Mouse (Mus musculus) forebrain, embryonic 12.5 days (tissue): Measurements from ENCODE around the gene Selenos. TPM values are rescaled to one million over a fixed set of nuclear protein-coding genes. Genes with fewer than 3 reads are reported as not detected.
A peak's percentile ranks its signal among the peaks of the same experiment; 100 is the strongest.

ENCODE experiments used
- ATAC-seq: fragments of 200-750 bp; cut with Nextera tagmentation; 2 replicates; pipeline ENCODE4 v1.8.0; 2017; ENCODE audit warnings: moderate TSS enrichment; ENCODE audit not compliant: low FRiP score
- H3K27ac ChIP-seq: fragments of 300-500 bp; sonication (generic); 2 replicates; pipeline ENCODE4 v1.5.1; 2016; ENCODE audit warnings: mild to moderate bottlenecking
- H3K27me3 ChIP-seq: fragments of 300-500 bp; sonication (generic); 2 replicates; pipeline ENCODE4 v1.6.1; 2016; ENCODE audit warnings: mild to moderate bottlenecking
- H3K36me3 ChIP-seq: fragments of 300-500 bp; sonication (generic); replicated peaks from 2 replicates; pipeline ENCODE4 v1.6.1; 2016; ENCODE audit warnings: mild to moderate bottlenecking
- H3K4me1 ChIP-seq: fragments of 300-500 bp; sonication (generic); 2 replicates; pipeline ENCODE4 v1.6.1; 2016
- H3K4me2 ChIP-seq: fragments of 300-500 bp; sonication (generic); 2 replicates; pipeline ENCODE4 v1.6.1; 2016; ENCODE audit warnings: mild to moderate bottlenecking, moderate library complexity
- H3K4me3 ChIP-seq: fragments of 300-500 bp; sonication (generic); replicated peaks from 2 replicates; pipeline ENCODE4 v1.5.1; 2016; ENCODE audit warnings: mild to moderate bottlenecking
- H3K9ac ChIP-seq: fragments of 300-500 bp; sonication (generic); 2 replicates; pipeline ENCODE4 v1.6.1; 2016; ENCODE audit warnings: mild to moderate bottlenecking
- H3K9me3 ChIP-seq: fragments of 300-500 bp; sonication (generic); 2 replicates; pipeline ENCODE4 v1.6.1; 2016
- WGBS: fragments of 180-500 bp; shearing (Covaris S2); methylation state at CpG from one replicate; pipeline ENCODE4 v1.1.7; 2016; 5-methylcytosine and 5-hydroxymethylcytosine counted together
- polyA plus RNA-seq: library from polyadenylated mRNA; unstranded; fragments of >200 nt; fragmentation: Nextera tagmentation; extraction: Ambion mirVana; gene quantifications from 2 replicates; pipeline ENCODE4 v1.2.1, GENCODE M21; 2016

Selenos gene
- polyA plus RNA-seq, result 63.7 and 64.3 TPM in 2 replicates

DNA sequence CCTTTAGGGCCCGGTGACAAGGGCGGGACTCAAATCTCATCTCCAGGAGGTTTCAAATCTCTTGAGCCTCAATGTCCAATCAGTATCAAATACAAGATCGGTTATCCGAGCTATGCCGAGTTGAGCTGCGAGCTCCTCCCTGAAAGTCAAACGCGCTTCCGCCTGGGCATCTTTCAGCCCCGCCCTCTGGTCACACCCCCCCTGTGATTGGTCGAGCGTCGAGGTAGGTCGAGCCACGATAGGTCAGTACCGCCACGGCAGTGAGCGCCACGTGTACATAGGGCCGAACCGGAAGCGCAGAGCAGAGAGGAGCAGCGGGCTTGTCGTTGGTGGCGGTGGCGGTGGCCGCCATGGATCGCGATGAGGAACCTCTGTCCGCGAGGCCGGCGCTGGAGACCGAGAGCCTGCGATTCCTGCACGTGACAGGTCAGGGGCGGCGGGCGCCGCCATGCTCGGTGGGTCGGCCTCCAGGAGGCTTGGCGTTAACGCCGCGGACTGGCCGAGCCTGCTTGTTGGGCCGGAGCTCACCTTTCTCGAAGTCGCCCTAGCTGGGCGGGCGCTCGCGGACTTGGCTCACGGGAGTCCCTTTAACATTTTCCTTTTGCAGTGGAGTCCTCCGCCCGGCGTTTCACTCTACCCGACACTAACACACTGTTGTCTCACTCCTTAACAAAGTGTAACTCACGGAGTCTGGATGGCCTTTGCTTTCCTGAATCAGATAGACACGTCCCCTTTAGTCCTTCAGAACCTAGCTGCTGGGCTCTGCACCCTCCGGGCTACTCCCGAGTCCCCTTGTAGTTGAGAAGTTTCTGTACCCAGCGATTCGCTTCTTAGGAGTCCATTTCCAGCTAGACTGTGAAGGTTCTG is at the start of gene Selenos:
TSS of gene Selenos (plus strand) at position 286 of the 867 bp plus-strand sequence.
- H3K4me1 ChIP-seq, result peaks cover 18% of the 10 kb centered on the region
- H3K27ac ChIP-seq, result peak within 1 kb of the TSS; percentile 73
- H3K4me2 ChIP-seq, result peak within 1 kb of the TSS; percentile 80
- H3K9ac ChIP-seq, result peak within 1 kb of the TSS; percentile 86
- WGBS, result under 1% methylated on average over 65 of the region's 65 CpGs
- peaks cover 48% of the 10 kb centered on the region for H3K36me3 ChIP-seq
- H3K4me3 ChIP-seq, result peak within 1 kb of the TSS; percentile 88
- ATAC-seq, result peak; percentile 100
- no peaks in the 10 kb centered on the region for H3K9me3 ChIP-seq
- no peaks in the 10 kb centered on the region for H3K27me3 ChIP-seq

DNA sequence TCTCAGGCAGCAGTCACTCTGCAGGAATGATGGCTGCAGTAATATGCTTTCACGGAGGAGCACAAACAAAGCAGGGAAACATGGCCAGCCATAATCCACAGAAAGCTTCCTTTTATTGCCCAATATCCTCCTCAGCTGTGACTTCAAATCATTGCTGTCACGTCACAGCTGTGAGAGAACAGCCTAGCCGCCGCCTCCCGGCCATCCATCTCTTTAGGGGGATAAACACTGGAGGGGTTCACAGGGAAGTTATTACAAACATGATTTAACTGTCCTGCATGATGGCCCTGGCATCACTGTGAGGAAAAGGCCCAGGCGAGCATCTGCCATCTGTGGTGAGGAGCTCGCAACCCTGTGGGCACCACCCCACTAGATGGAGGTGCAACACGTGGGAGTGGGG is 42.6 kb upstream of the Selenos start:
- no peak for ATAC-seq
- H3K36me3 ChIP-seq, result no peaks in the 10 kb centered on the region
- no peak overlapping the region for H3K27ac ChIP-seq
- H3K9me3 ChIP-seq, result no peaks in the 10 kb centered on the region
- no peak overlapping the region for H3K9ac ChIP-seq
- H3K4me2 ChIP-seq, result no peak overlapping the region
- no peaks in the 10 kb centered on the region; the same call in 1 of the 2 replicates for H3K4me1 ChIP-seq
- WGBS, result 81% methylated on average over 8 of the region's 8 CpGs
- no peaks in the 10 kb centered on the region for H3K27me3 ChIP-seq
- H3K4me3 ChIP-seq, result no peak overlapping the region

DNA sequence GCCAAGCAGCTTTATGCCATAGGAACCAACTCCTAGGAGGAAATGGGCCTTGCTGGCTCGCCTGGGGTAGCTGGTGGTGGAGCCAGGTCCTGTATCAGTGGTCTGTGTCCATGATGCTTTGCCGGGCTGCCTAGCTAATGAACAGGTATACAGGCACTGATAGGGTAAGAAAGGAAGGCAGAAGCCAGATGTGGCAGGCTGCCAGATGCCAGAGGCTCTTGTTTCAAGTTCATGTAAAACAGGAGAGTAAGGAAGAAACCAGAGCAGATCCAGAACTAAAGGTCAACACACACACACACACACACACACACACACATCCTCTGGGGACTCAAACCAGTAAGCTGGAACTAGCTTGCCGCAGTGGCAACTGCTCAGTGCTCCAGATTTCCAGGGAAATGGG is 41.2 kb upstream of the Selenos start:
- Histone ChIP-seq H3K27ac (no peak overlapping the region), H3K36me3 (no peaks in the 10 kb centered on the region), H3K9me3 (no peaks in the 10 kb centered on the region), H3K4me3 (no peak overlapping the region), H3K27me3 (no peaks in the 10 kb centered on the region), H3K4me2 (no peak overlapping the region), H3K4me1 (no peaks in the 10 kb centered on the region; the same call in 1 of the 2 replicates), H3K9ac (no peak overlapping the region)
- 84% methylated on average over 3 of the region's 3 CpGs for WGBS
- ATAC-seq, result no peak

DNA sequence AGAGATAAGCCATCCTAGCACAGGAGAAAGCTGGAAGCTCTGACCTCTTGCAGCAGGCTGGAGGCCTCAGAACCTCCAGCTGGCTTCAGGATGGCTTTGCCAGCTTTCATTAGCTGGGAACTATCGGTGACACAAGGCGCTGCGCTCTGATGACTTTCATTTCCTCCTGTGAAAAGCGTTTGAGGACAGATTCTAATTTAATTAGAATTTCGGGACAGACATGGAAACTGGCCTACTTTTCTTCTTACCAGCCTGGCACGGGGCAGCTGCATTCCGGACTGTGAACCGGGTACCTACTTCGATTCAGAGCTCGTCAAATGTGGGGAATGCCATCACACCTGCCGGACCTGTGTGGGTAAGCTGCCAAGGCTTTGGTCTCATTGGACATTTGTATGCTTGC is 40.7 kb upstream of the Selenos start:
- Histone ChIP-seq H3K9me3 (no peaks in the 10 kb centered on the region), H3K4me2 (no peak overlapping the region), H3K36me3 (no peaks in the 10 kb centered on the region), H3K9ac (no peak overlapping the region), H3K27ac (no peak overlapping the region), H3K27me3 (no peaks in the 10 kb centered on the region), H3K4me3 (no peak overlapping the region), H3K4me1 (peaks cover 4% of the 10 kb centered on the region; the same call in 1 of the 2 replicates)
- WGBS, result 89% methylated on average over 11 of the region's 11 CpGs
- no peak for ATAC-seq

DNA sequence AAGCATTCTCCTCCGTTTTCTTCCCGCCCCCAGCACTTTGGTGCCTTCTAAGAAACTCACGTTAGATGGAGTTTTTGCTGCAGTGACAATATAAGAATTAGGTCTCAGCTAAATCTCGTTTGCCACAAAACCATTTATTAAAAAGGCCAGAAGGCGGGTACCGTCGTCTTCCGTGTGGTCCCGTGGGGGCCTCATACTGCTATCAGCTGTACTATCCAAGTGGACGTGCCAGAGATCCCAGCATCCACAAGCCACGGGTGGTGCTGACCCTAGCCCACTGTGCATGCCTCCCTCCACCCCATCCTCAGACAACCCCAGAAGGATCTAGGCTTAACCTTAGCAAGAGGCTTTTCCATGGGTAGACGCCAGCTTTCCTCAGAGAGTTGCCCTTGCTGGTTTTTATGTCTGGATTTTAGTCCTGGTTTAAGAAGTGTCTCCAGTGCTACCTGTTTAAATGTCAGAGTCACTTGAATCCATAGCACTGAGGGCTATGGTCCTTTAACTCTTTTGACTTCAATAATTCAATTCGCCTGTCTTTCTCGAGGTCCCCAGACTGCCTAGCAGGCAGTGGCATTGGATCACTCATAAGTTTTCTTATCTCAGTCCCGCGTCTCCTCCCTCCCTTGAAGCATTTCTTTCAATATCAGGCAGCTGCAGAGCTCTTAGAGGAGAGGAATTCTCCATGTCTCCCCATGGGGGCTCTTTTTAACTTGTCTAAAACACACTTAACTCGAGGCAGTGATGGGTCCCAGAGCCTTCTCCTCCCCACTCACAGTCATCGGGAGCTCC is 39.2 kb upstream of the Selenos start:
- 87% methylated on average over 18 of the region's 18 CpGs for WGBS
- no peak overlapping the region for H3K27ac ChIP-seq

DNA sequence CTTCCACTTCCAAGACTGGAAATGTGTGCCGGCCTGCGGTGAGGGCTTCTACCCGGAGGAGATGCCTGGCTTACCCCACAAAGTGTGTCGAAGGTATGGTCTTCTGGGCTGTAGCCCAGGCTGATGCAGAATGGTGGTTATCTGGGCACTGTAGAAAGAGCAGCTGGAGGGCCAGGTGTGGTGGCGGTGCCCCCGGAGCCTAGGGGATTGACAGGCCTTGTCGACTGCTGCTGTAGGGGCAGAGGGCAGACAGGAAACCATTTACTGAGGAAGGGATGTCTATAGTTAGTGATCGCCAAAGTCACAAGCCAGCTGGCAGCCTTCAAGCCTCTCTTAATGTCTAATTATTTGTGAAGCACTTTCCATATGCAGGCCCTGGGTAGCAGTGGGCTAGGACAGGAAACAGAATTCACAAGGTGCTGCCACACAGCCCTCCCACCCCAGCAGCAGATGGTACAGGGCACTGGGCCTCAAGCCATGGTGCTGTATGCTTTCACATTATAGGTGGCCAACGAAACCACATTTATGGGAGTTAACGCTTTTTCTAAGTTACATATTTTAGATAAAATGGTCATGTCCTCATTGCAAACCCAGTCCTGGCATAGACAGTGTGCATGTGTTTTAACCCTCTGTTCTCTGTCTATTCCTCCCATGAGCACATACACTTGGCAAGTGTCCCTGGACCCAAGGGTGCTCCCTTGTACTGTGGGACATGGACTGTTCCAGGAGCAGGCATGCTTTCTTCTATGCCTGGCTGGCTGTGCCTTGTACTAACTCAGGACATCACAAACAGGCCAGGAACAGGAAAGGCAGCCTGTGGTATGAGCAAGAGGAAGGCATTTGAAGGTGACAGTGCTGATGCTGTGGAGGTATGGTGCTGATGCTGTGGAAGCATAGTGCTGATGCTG is 35.6 kb upstream of the Selenos start, which contains the start of gene Gm45213:
TSS of gene Gm45213 (plus strand) at position 51 of the 908 bp plus-strand sequence.
- Histone ChIP-seq H3K9me3 (no peaks in the 10 kb centered on the region), H3K4me2 (no peak within 1 kb of the TSS), H3K9ac (no peak within 1 kb of the TSS), H3K27me3 (0 out of 2 replicates have a peak, but pooled peaks cover 11% of the 10 kb centered on the region), H3K27ac (peak within 1 kb of the TSS; percentile 13; the same call in 1 of the 2 replicates), H3K4me1 (peaks cover 21% of the 10 kb centered on the region), H3K4me3 (no peak within 1 kb of the TSS), H3K36me3 (no peaks in the 10 kb centered on the region)
- WGBS, result 82% methylated on average over 10 of the region's 10 CpGs
- no peak for ATAC-seq

More for the DNA sequence above, 39.2 kb upstream of the Selenos start:
- Histone ChIP-seq H3K4me1 (peaks cover 17% of the 10 kb centered on the region), H3K27me3 (no peaks in the 10 kb centered on the region), H3K4me2 (no peak overlapping the region), H3K4me3 (no peak overlapping the region), H3K36me3 (no peaks in the 10 kb centered on the region), H3K9me3 (no peaks in the 10 kb centered on the region), H3K9ac (no peak overlapping the region)
- ATAC-seq, result no peak

DNA sequence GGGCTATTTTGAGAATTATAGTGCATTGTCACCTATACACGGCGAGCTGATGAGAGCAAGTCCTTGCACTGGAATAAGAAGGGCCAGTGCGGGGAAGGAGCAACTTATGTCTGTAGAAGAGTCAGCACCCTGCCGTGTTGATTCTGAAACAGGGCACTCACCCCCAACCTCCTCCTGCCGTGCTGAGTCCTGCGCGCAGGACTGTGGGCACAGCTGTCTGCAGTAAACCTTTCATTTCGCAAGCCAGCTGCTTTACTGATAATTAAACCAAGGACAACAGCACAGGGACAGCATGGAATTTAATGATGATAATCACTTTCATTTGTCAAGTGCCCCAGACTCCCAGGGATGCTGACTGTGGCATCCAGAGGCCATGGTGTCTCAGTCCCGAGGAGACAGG is 34.8 kb upstream of the Selenos start:
- 31% methylated on average over 9 of the region's 9 CpGs for WGBS
- peaks cover 21% of the 10 kb centered on the region for H3K4me1 ChIP-seq

DNA sequence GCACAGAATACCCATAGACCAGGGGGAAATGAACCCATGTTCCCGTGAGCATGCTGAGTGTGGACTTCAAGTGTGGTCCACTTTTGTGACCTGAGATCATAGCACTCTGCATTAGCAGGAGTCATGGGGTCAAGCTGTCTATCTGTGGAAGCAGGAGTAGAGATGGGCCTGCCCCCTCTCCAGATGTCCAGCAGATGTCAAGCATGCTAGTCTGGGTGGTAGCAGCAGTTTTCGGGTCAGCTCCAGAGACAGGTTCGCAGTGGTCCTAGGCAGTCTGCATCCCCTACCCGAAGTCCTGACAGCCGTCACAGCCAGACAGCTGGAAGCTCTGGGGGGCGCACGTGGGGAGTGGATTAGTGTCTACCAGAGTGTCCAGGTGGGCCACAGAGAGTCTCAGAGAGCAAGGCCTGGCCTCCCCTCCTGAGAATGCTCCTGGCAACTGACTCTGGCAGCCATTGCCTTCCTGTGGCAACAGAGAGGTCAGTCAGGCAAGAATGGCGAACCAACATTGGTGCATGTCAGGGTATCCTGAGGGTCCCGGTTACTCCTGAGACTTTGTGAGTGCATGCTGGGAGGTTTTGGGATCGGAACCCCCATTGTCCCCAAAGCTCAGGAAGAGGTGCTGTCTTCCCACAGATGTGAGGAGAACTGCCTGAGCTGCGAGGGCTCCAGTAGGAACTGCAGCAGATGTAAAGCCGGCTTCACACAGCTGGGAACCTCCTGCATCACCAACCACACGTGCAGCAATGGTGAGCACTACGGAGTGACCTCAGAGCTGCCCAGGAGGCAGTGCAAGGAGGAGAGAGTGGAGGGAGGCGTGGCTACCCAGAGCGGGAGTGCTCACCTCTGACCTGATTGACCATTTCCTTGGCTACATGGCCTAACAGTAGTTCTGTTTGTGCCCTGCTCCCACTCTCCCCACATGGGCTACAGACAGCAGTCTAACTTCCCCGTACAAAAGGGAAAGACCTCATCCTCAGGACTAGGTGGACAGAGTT is 32.2 kb upstream of the Selenos start:
- ATAC-seq, result no peak
- H3K27ac ChIP-seq, result no peak overlapping the region
- WGBS, result 54% methylated on average over 17 of the region's 17 CpGs
- H3K4me1 ChIP-seq, result peaks cover 21% of the 10 kb centered on the region
- no peak overlapping the region for H3K4me2 ChIP-seq
- H3K9me3 ChIP-seq, result no peaks in the 10 kb centered on the region
- 0 out of 2 replicates have a peak, but pooled peaks cover 11% of the 10 kb centered on the region for H3K27me3 ChIP-seq
- no peak overlapping the region for H3K4me3 ChIP-seq
- H3K36me3 ChIP-seq, result no peaks in the 10 kb centered on the region
- no peak overlapping the region for H3K9ac ChIP-seq

More for the DNA sequence above, 34.8 kb upstream of the Selenos start:
- H3K36me3 ChIP-seq, result no peaks in the 10 kb centered on the region
- H3K4me2 ChIP-seq, result no peak overlapping the region
- H3K27ac ChIP-seq, result no peak overlapping the region
- H3K27me3 ChIP-seq, result 0 out of 2 replicates have a peak, but pooled peaks cover 11% of the 10 kb centered on the region
- H3K9me3 ChIP-seq, result no peaks in the 10 kb centered on the region
- no peak overlapping the region for H3K9ac ChIP-seq
- ATAC-seq, result no peak
- H3K4me3 ChIP-seq, result no peak overlapping the region

DNA sequence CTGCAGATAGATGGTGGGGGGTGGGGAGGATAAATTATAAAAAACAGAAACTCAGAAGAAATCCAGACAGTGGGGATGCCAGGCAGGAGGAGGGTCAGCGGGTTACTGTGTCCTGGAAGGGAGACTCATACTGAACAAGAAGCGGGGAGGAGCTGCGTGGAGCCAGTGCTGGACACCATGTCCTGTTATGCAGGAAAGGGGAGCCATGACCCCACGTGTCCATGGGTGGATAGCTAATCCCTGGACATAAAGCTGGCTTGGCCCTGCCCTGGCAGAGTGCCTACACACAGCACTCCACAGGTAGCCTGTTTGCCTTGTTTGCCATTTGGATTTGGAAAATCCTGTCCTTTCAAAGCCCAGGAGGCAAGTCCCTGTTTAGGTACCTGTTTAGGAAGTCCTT is 31.5 kb upstream of the Selenos start:
- no peak overlapping the region for H3K4me2 ChIP-seq
- H3K9me3 ChIP-seq, result no peaks in the 10 kb centered on the region

DNA sequence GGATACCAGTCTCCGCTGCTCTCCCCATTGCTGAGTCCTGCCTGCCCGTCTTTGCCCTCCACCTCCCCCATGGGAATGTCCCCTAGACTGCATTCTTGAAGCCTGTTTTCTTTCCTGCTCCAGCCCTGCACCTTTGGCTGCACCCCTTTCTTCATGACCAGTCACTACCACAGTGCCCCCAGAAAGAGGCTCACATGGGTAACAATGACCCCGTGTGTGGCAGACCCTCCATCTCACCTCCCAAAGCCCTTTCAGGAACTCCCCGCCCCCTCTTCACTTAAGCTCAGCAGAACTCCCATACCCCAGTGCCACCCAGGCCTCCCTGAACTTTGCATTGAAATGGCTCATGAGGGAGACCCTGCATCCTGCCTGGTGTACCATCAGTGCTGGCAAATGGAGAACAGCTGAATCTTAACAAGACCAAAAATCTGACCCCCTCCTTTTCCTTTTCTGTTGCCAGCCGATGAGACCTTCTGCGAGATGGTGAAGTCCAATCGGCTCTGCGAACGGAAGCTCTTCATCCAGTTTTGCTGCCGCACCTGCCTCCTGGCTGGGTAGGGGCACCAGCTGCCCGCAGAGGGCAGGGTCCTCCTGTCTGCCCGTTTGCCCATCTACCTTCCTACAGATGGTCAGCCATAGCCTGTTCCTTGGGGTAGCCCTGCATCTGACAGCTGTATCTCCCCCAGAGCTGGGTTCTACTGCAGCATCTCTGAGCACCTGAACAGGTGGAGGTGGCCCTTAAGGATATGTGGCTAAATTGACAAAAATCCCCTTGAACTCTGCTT is 30.8 kb upstream of the Selenos start:
- Histone ChIP-seq H3K9me3 (no peaks in the 10 kb centered on the region), H3K4me2 (no peak overlapping the region), H3K27ac (no peak overlapping the region), H3K27me3 (0 out of 2 replicates have a peak, but pooled peaks cover 11% of the 10 kb centered on the region), H3K4me3 (no peak overlapping the region), H3K9ac (no peak overlapping the region), H3K36me3 (no peaks in the 10 kb centered on the region), H3K4me1 (peaks cover 18% of the 10 kb centered on the region)
- WGBS, result 83% methylated on average over 12 of the region's 12 CpGs
- ATAC-seq, result no peak

More for the DNA sequence above, 31.5 kb upstream of the Selenos start:
- H3K4me3 ChIP-seq, result no peak overlapping the region
- H3K27ac ChIP-seq, result no peak overlapping the region
- 0 out of 2 replicates have a peak, but pooled peaks cover 11% of the 10 kb centered on the region for H3K27me3 ChIP-seq
- 73% methylated on average over 4 of the region's 4 CpGs for WGBS
- ATAC-seq, result no peak
- no peak overlapping the region for H3K9ac ChIP-seq
- H3K36me3 ChIP-seq, result no peaks in the 10 kb centered on the region
- H3K4me1 ChIP-seq, result peaks cover 21% of the 10 kb centered on the region
